Mouse (Mus musculus): ENCODE measurements at regions not wholly inside any gene's neighbourhood (a gene's known extent, or its start where the extent isn't known, plus 50 kb on each side); places are given as distances from the start of the nearest gene placed in this dataset.

DNA sequence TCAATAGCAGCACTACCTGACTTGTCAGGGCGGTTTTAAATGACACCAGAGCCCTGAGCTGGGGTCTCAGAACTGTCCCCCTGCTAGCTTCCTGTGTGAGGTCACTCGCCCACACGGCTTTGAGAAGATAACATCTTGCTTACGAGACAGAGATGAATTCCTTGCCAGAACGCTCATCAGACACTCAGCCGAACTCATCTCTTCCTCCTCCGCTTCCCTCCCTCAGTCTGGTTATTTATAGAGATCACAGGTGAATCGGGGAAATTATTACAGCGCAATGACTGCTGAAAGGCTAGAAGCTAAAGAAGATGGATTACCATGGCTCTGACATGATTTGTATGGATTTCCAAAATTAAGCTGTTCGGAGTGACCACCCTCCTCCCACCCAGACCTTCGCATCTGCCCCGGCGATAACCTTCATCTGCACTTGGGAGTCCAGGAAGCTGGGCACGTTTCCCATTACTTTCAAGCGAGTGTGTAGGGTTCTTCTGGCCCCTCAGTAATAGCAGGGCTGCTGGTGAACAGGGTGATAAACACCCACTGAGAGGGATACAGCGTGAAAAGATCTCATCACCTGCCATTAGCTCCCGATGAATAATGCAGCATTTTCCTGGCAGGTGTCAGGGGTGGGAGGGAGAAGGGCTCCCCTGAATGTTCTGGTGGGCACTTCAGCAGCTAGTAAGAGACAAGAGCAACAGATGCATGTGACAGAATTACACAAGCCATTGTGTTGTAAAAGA, 430.4 kb downstream of the Psat1 start:
- no peak overlapping the region for H3K4me3 ChIP-seq
- H3K36me3 ChIP-seq (ENCODE audit: control insufficient read depth, insufficient read depth): no peaks in the 10 kb centered on the region
- TF ChIP-seq SRF (IDR thresholded peaks at IDR 0.05; ENCODE audit: control insufficient read depth, insufficient read length, low read depth): no peak
- TF ChIP-seq MYOD1 (IDR thresholded peaks at IDR 0.05; ENCODE audit: control insufficient read depth in 1 of 3, insufficient read length in 2 of 3, low read depth in 2 of 3): no peak
- no peak for TF ChIP-seq TCF3 (IDR thresholded peaks at IDR 0.05; ENCODE audit: insufficient read length, low read depth)
- no peak for TF ChIP-seq USF1 (IDR thresholded peaks at IDR 0.05; ENCODE audit: low read depth)
- no peak for TF ChIP-seq E2F4 (IDR thresholded peaks at IDR 0.05; ENCODE audit: insufficient read depth)
- no peak for TF ChIP-seq REST (IDR thresholded peaks at IDR 0.05; ENCODE audit: insufficient read depth, insufficient read length)
- TF ChIP-seq POLR2A (IDR thresholded peaks at IDR 0.05; ENCODE audit: insufficient read length, low read depth): no peak
- no peak for TF ChIP-seq POLR2AphosphoS2 (IDR thresholded peaks at IDR 0.05; ENCODE audit: insufficient read length, low read depth)
- TF ChIP-seq CEBPB (IDR thresholded peaks at IDR 0.05; ENCODE audit: insufficient read depth, poor library complexity, severe bottlenecking): no peak
- TF ChIP-seq MYOG (IDR thresholded peaks at IDR 0.05; ENCODE audit: control insufficient read depth in 1 of 3, insufficient read depth in 1 of 3, insufficient read length in 2 of 3, low read depth in 2 of 3): no peak
- no peak for TF ChIP-seq TCF12 (IDR thresholded peaks at IDR 0.05; ENCODE audit: insufficient read depth, poor library complexity, severe bottlenecking)
- no peak for TF ChIP-seq MAX (IDR thresholded peaks at IDR 0.05; ENCODE audit: low read depth)
- H3K27me3 ChIP-seq (ENCODE audit: control insufficient read depth, insufficient read depth, insufficient read length): no peaks in the 10 kb centered on the region
- no peak overlapping the region for H3K4me2 ChIP-seq (ENCODE audit: low read depth)
- no peak overlapping the region for H3ac ChIP-seq (ENCODE audit: control insufficient read depth, insufficient read length)
- no peaks in the 10 kb centered on the region for H3K79me2 ChIP-seq (ENCODE audit: control insufficient read depth, insufficient read depth)

DNA sequence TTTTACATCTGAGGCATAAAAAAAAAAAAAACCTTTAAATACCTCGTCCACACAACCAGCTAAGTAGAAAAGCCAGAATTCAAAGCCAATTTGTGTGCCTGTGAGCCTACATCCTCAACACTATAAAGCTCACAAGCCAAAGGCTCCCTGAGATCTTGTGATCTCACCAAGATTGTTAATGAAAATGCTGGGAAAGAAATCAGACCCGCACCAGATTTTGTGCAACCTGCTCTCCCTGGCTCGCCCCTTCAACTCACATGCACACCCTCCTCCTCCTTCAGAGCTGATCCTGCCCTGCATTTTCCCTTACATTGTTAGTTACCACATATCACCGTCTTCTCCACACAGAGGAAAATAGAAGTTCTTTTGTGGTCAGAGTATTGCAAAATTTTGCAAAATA, 433.9 kb downstream of the Psat1 start:
- H3K27me3 ChIP-seq (ENCODE audit: control insufficient read depth, insufficient read depth, insufficient read length): no peaks in the 10 kb centered on the region
- H3K4me2 ChIP-seq (ENCODE audit: low read depth): no peak overlapping the region
- no peak overlapping the region for H3ac ChIP-seq (ENCODE audit: control insufficient read depth, insufficient read length)
- no peaks in the 10 kb centered on the region for H3K79me2 ChIP-seq (ENCODE audit: control insufficient read depth, insufficient read depth)
- TF ChIP-seq SRF (IDR thresholded peaks at IDR 0.05; ENCODE audit: control insufficient read depth, insufficient read length, low read depth): no peak
- no peak for TF ChIP-seq CEBPB (IDR thresholded peaks at IDR 0.05; ENCODE audit: insufficient read depth, poor library complexity, severe bottlenecking)
- TF ChIP-seq TCF12 (IDR thresholded peaks at IDR 0.05; ENCODE audit: insufficient read depth, poor library complexity, severe bottlenecking): no peak
- TF ChIP-seq TCF3 (IDR thresholded peaks at IDR 0.05; ENCODE audit: insufficient read length, low read depth): no peak
- TF ChIP-seq MYOG (IDR thresholded peaks at IDR 0.05; ENCODE audit: control insufficient read depth in 1 of 3, insufficient read depth in 1 of 3, insufficient read length in 2 of 3, low read depth in 2 of 3): no peak
- no peak for TF ChIP-seq MYOD1 (IDR thresholded peaks at IDR 0.05; ENCODE audit: control insufficient read depth in 1 of 3, insufficient read length in 2 of 3, low read depth in 2 of 3)
- TF ChIP-seq POLR2AphosphoS2 (IDR thresholded peaks at IDR 0.05; ENCODE audit: insufficient read length, low read depth): no peak
- TF ChIP-seq USF1 (IDR thresholded peaks at IDR 0.05; ENCODE audit: low read depth): no peak
- no peak for TF ChIP-seq E2F4 (IDR thresholded peaks at IDR 0.05; ENCODE audit: insufficient read depth)
- TF ChIP-seq REST (IDR thresholded peaks at IDR 0.05; ENCODE audit: insufficient read depth, insufficient read length): no peak
- TF ChIP-seq MAX (IDR thresholded peaks at IDR 0.05; ENCODE audit: low read depth): no peak
- no peak for TF ChIP-seq POLR2A (IDR thresholded peaks at IDR 0.05; ENCODE audit: insufficient read length, low read depth)
- H3K36me3 ChIP-seq (ENCODE audit: control insufficient read depth, insufficient read depth): no peaks in the 10 kb centered on the region
- H3K4me3 ChIP-seq: no peak overlapping the region

DNA sequence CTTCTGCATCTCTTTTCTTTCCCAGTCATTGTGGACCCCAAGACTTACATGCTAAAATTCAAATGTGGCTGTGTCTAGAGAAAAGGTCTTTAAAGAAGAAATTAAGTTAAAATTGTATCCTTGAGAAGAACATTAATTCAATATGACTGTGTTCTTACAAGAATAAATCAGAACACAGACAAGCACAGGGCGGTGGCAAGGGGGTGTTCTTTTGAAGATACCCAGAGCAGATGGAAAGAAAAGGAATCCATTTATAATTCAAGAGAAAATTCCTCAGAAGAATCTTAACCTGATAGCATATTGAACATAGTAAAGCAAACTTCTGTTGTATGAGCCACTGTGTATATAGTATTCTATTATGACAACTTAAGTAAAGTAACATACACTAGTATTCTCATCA, 436.7 kb downstream of the Psat1 start:
- TF ChIP-seq REST (IDR thresholded peaks at IDR 0.05; ENCODE audit: insufficient read depth, insufficient read length) (no peak), E2F4 (IDR thresholded peaks at IDR 0.05; ENCODE audit: insufficient read depth) (no peak), POLR2AphosphoS2 (IDR thresholded peaks at IDR 0.05; ENCODE audit: insufficient read length, low read depth) (no peak), TCF3 (IDR thresholded peaks at IDR 0.05; ENCODE audit: insufficient read length, low read depth) (no peak), USF1 (IDR thresholded peaks at IDR 0.05; ENCODE audit: low read depth) (no peak), SRF (IDR thresholded peaks at IDR 0.05; ENCODE audit: control insufficient read depth, insufficient read length, low read depth) (no peak), CEBPB (IDR thresholded peaks at IDR 0.05; ENCODE audit: insufficient read depth, poor library complexity, severe bottlenecking) (no peak), MYOG (IDR thresholded peaks at IDR 0.05; ENCODE audit: control insufficient read depth in 1 of 3, insufficient read depth in 1 of 3, insufficient read length in 2 of 3, low read depth in 2 of 3) (no peak), POLR2A (IDR thresholded peaks at IDR 0.05; ENCODE audit: insufficient read length, low read depth) (no peak), MYOD1 (IDR thresholded peaks at IDR 0.05; ENCODE audit: control insufficient read depth in 1 of 3, insufficient read length in 2 of 3, low read depth in 2 of 3) (no peak), MAX (IDR thresholded peaks at IDR 0.05; ENCODE audit: low read depth) (no peak), TCF12 (IDR thresholded peaks at IDR 0.05; ENCODE audit: insufficient read depth, poor library complexity, severe bottlenecking) (no peak)
- Histone ChIP-seq H3K4me2 (ENCODE audit: low read depth) (no peak overlapping the region), H3K79me2 (ENCODE audit: control insufficient read depth, insufficient read depth) (no peaks in the 10 kb centered on the region), H3K36me3 (ENCODE audit: control insufficient read depth, insufficient read depth) (no peaks in the 10 kb centered on the region), H3K4me3 (no peak overlapping the region), H3ac (ENCODE audit: control insufficient read depth, insufficient read length) (no peak overlapping the region), H3K27me3 (ENCODE audit: control insufficient read depth, insufficient read depth, insufficient read length) (no peaks in the 10 kb centered on the region)

DNA sequence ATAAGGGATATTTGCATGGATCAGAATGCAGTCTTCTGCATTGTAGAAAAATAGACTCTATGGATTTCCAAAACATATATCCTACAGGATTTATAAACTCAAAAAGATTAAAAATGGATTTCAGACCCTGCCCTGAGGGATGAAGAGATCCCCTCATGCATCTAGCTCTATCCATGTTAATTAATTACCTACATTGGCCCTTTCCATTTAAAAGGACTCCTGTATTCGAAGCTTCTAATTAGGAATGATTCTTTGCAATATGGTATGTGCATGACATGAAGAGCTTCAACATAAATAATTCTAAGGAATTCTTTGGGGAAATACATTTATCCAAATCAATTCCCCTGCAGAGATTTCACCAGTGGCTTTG, 444.2 kb downstream of the Psat1 start:
- Histone ChIP-seq H3K79me2 (ENCODE audit: control insufficient read depth, insufficient read depth) (no peaks in the 10 kb centered on the region), H3K4me2 (ENCODE audit: low read depth) (no peak overlapping the region), H3ac (ENCODE audit: control insufficient read depth, insufficient read length) (no peak overlapping the region), H3K4me3 (no peak overlapping the region), H3K27me3 (ENCODE audit: control insufficient read depth, insufficient read depth, insufficient read length) (no peaks in the 10 kb centered on the region), H3K36me3 (ENCODE audit: control insufficient read depth, insufficient read depth) (no peaks in the 10 kb centered on the region)
- TF ChIP-seq POLR2A (IDR thresholded peaks at IDR 0.05; ENCODE audit: insufficient read length, low read depth): no peak
- TF ChIP-seq E2F4 (IDR thresholded peaks at IDR 0.05; ENCODE audit: insufficient read depth): no peak
- TF ChIP-seq SRF (IDR thresholded peaks at IDR 0.05; ENCODE audit: control insufficient read depth, insufficient read length, low read depth): no peak
- TF ChIP-seq TCF12 (IDR thresholded peaks at IDR 0.05; ENCODE audit: insufficient read depth, poor library complexity, severe bottlenecking): no peak
- no peak for TF ChIP-seq MYOG (IDR thresholded peaks at IDR 0.05; ENCODE audit: control insufficient read depth in 1 of 3, insufficient read depth in 1 of 3, insufficient read length in 2 of 3, low read depth in 2 of 3)
- no peak for TF ChIP-seq CEBPB (IDR thresholded peaks at IDR 0.05; ENCODE audit: insufficient read depth, poor library complexity, severe bottlenecking)
- TF ChIP-seq REST (IDR thresholded peaks at IDR 0.05; ENCODE audit: insufficient read depth, insufficient read length): no peak
- no peak for TF ChIP-seq POLR2AphosphoS2 (IDR thresholded peaks at IDR 0.05; ENCODE audit: insufficient read length, low read depth)
- TF ChIP-seq TCF3 (IDR thresholded peaks at IDR 0.05; ENCODE audit: insufficient read length, low read depth): no peak
- TF ChIP-seq USF1 (IDR thresholded peaks at IDR 0.05; ENCODE audit: low read depth): no peak
- no peak for TF ChIP-seq MYOD1 (IDR thresholded peaks at IDR 0.05; ENCODE audit: control insufficient read depth in 1 of 3, insufficient read length in 2 of 3, low read depth in 2 of 3)
- no peak for TF ChIP-seq MAX (IDR thresholded peaks at IDR 0.05; ENCODE audit: low read depth)
